9 mouse cellular contexts compared by ENCODE assay signal in the genomic region with DNA sequence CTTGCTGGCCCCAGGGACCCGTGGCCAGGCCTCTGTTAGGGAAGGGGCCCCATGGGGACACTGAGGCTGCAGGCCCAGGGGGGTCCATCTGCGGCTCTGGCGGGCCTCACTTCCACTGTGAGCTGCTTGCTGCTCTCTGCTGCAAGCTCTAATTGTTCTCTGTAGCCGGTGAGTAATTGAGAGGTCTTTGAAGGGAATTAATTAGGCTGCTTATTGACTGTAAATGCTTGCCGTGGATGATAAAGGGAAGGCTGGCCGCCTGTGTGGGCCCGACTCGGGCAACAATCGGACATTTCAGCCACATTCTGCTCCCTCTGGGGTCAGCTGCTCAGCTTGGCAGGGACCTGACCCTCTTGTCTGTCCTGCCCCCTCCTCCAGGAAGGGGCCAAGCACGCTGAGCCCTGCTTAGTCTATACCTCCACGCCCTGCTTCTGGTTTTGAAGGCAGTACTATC. TPM values are rescaled to one million over a fixed set of nuclear protein-coding genes. Genes with fewer than 3 reads are reported as not detected.
DNase-seq lines count a peak whose midpoint lies in the region; ATAC-seq and TF ChIP-seq lines count a peak whose summit lies in the region.
"Had no signal": no experiment of that assay in that cellular context is flagged by ENCODE, and none has a peak within 500 bp of the region (broad histone marks: within the 10 kb centered on the region; RNA-seq: fewer than 3 reads in every experiment).

No protein-coding gene starts in this region.

- no peaks in the 10 kb centered on the region for H3K36me3 ChIP-seq in heart, embryonic 14.5 days (ENCODE audit: control insufficient read depth, insufficient read depth, low read length)
- H3K36me3 ChIP-seq in embryonic facial prominence, embryonic 10.5 days (replicated peaks): no peaks in the 10 kb centered on the region
- no peaks in the 10 kb centered on the region for H3K36me3 ChIP-seq in hindbrain, embryonic 16.5 days (ENCODE audit: control insufficient read depth, insufficient read depth, low read length)
- no peaks in the 10 kb centered on the region for H3K36me3 ChIP-seq in midbrain, postnatal 0 days (ENCODE audit: insufficient read depth, low read length)

- no peak for DNase-seq in heart, postnatal 14 days
- DNase-seq in embryonic facial prominence, embryonic 10.5 days (ENCODE audit: low spot score): no peak
- DNase-seq in midbrain, postnatal 0 days (ENCODE audit: low spot score): no peak
- DNase-seq in ovary, adult 18-20 months (ENCODE audit: low spot score): no peak
- no peak for DNase-seq in adrenal gland, adult (ENCODE audit: inconsistent age in 2 of 2, low spot score in 1 of 2)
- DNase-seq in gastrocnemius, postnatal 36 days: no peak

- H3K27me3 ChIP-seq in heart, embryonic 14.5 days (ENCODE audit: control insufficient read depth, insufficient read depth, low read length): 0 out of 2 replicates have a peak, but pooled peaks cover 21% of the 10 kb centered on the region
- H3K27me3 ChIP-seq in embryonic facial prominence, embryonic 10.5 days (replicated peaks; ENCODE audit: low read depth, poor library complexity, severe bottlenecking): peaks cover 89% of the 10 kb centered on the region
- H3K27me3 ChIP-seq in hindbrain, embryonic 16.5 days (replicated peaks; ENCODE audit: control insufficient read depth, insufficient read depth, low read length): peaks cover 4% of the 10 kb centered on the region
- H3K27me3 ChIP-seq in midbrain, postnatal 0 days (ENCODE audit: insufficient read depth, low read length): no peaks in the 10 kb centered on the region; the same call in 1 of the 2 replicates

- peaks cover 22 to 29% of the 10 kb centered on the region in 2 experiments for H3K4me1 ChIP-seq in heart, embryonic 14.5 days (ENCODE audit: control insufficient read depth in 2 of 2, insufficient read depth in 2 of 2, low read length in 2 of 2)
- H3K4me1 ChIP-seq in embryonic facial prominence, embryonic 10.5 days: peaks cover 41% of the 10 kb centered on the region
- H3K4me1 ChIP-seq in hindbrain, embryonic 16.5 days (ENCODE audit: control insufficient read depth, insufficient read depth, low read depth, low read length): peaks cover 26% of the 10 kb centered on the region
- peaks cover 19% of the 10 kb centered on the region for H3K4me1 ChIP-seq in midbrain, postnatal 0 days (ENCODE audit: insufficient read depth, low read length)

- TF ChIP-seq CTCF in midbrain, postnatal 0 days (IDR thresholded peaks at IDR 0.05): no peak

- no peak for ATAC-seq in heart, embryonic 14.5 days (ENCODE audit: insufficient number of reproducible peaks, insufficient read depth, low FRiP score, low read depth)
- peak; percentile 46 for ATAC-seq in hindbrain, embryonic 16.5 days
- no peak for ATAC-seq in midbrain, postnatal 0 days (ENCODE audit: low FRiP score)

- intact Hi-C loops in heart, postnatal 14 days (cut with DNase I): no loop called here
- intact Hi-C loops in gastrocnemius, postnatal 36 days (cut with DNase I): no loop called here

- peak overlapping the region; percentile 65; the same call in 1 of the 2 replicates for H3K9ac ChIP-seq in heart, embryonic 14.5 days (ENCODE audit: low read length)
- peak overlapping the region; percentile 40; the same call in 1 of the 2 replicates for H3K9ac ChIP-seq in hindbrain, embryonic 16.5 days (ENCODE audit: low read depth, low read length)
- no peak overlapping the region for H3K9ac ChIP-seq in midbrain, postnatal 0 days (replicated peaks; ENCODE audit: low read length, poor library complexity, severe bottlenecking)

- H3K4me2 ChIP-seq in heart, embryonic 14.5 days (ENCODE audit: low read length): peak overlapping the region; percentile 64
- no peak overlapping the region for H3K4me2 ChIP-seq in hindbrain, embryonic 16.5 days (ENCODE audit: low read length)
- 0 out of 2 replicates have a peak overlapping the region, but pooled peaks have one; percentile 37 for H3K4me2 ChIP-seq in midbrain, postnatal 0 days (ENCODE audit: low read depth, low read length, poor library complexity, severe bottlenecking)

- H3K9me3 ChIP-seq in heart, embryonic 14.5 days (ENCODE audit: control insufficient read depth, low read length): no peaks in the 10 kb centered on the region
- no peaks in the 10 kb centered on the region for H3K9me3 ChIP-seq in embryonic facial prominence, embryonic 10.5 days
- no peaks in the 10 kb centered on the region for H3K9me3 ChIP-seq in hindbrain, embryonic 16.5 days (ENCODE audit: control insufficient read depth, low read length)
- H3K9me3 ChIP-seq in midbrain, postnatal 0 days (ENCODE audit: low read length): no peaks in the 10 kb centered on the region

- WGBS in heart, embryonic 14.5 days: 29% methylated on average over 11 of the region's 11 CpGs
- 2% methylated on average over 11 of the region's 11 CpGs for WGBS in embryonic facial prominence, embryonic 10.5 days
- WGBS in hindbrain, embryonic 16.5 days: 3% methylated on average over 11 of the region's 11 CpGs
- 10% methylated on average over 11 of the region's 11 CpGs for WGBS in midbrain, postnatal 0 days

- 0 out of 4 replicates have a peak overlapping the region, but pooled peaks of 1 of the 2 experiments have one; percentile 14 for H3K27ac ChIP-seq in heart, embryonic 14.5 days (replicated peaks in 1 of 2; ENCODE audit: control insufficient read depth in 1 of 2, insufficient read depth in 1 of 2, low read depth in 2 of 2, low read length in 2 of 2)
- H3K27ac ChIP-seq in embryonic facial prominence, embryonic 10.5 days (replicated peaks): peak overlapping the region; percentile 65
- H3K27ac ChIP-seq in hindbrain, embryonic 16.5 days (ENCODE audit: low read depth, low read length): 0 out of 2 replicates have a peak overlapping the region, but pooled peaks have one; percentile 51
- H3K27ac ChIP-seq in midbrain, postnatal 0 days (ENCODE audit: low read depth, low read length): no peak overlapping the region

- no peak overlapping the region for H3K4me3 ChIP-seq in heart, embryonic 14.5 days (ENCODE audit: control insufficient read depth in 1 of 2, insufficient read depth in 1 of 2, low read depth in 1 of 2, low read length in 2 of 2)
- peak overlapping the region; percentile 49 for H3K4me3 ChIP-seq in embryonic facial prominence, embryonic 10.5 days
- H3K4me3 ChIP-seq in hindbrain, embryonic 16.5 days (ENCODE audit: low read length): no peak overlapping the region
- H3K4me3 ChIP-seq in midbrain, postnatal 0 days (ENCODE audit: low read depth, low read length): no peak overlapping the region

RNA-seq across cellular contexts. Expression of gene Tha1, which starts 16.6 kb away (rescaled TPM):
- 4.9 and 5.6 TPM in 2 replicates for polyA plus RNA-seq in heart, embryonic 14.5 days (2014; fragmentation: Nextera tagmentation; extraction: Ambion mirVana)
- 1 to 10 TPM; 6.3 to 6.8 TPM for total RNA-seq in heart, postnatal 14 days (2021)
- 2.5 and 3.1 TPM in 2 replicates for polyA plus RNA-seq in embryonic facial prominence, embryonic 10.5 days (2016; fragmentation: Nextera tagmentation; extraction: Ambion mirVana)
- polyA plus RNA-seq in hindbrain, embryonic 16.5 days (2015; fragmentation: Nextera tagmentation; extraction: Ambion mirVana): 4.5 and 5.5 TPM in 2 replicates
- total RNA-seq in midbrain, postnatal 0 days (2014; rRNA removed): 3.8 and 4.2 TPM in 2 replicates
- polyA plus RNA-seq in midbrain, postnatal 0 days (2015; fragmentation: Nextera tagmentation; extraction: Ambion mirVana): 3.0 and 3.5 TPM in 2 replicates
- total RNA-seq in gastrocnemius, postnatal 36 days (2021): 1 to 10 TPM; 4.3 to 5.2 TPM

RNA-seq across cellular contexts. Expression of gene Tmem235, which starts 29.4 kb away (rescaled TPM):
- not detected in 2 replicates for polyA plus RNA-seq in heart, embryonic 14.5 days (2014; fragmentation: Nextera tagmentation; extraction: Ambion mirVana)
- total RNA-seq in heart, postnatal 14 days (2021): not detected
- 0.10 TPM in 1 of 2 replicates, not detected in the other for polyA plus RNA-seq in embryonic facial prominence, embryonic 10.5 days (2016; fragmentation: Nextera tagmentation; extraction: Ambion mirVana)
- 0.08 TPM in 1 of 2 replicates, not detected in the other for polyA plus RNA-seq in hindbrain, embryonic 16.5 days (2015; fragmentation: Nextera tagmentation; extraction: Ambion mirVana)
- total RNA-seq in midbrain, postnatal 0 days (2014; rRNA removed): 0.16 TPM in 1 of 2 replicates, not detected in the other
- polyA plus RNA-seq in midbrain, postnatal 0 days (2015; fragmentation: Nextera tagmentation; extraction: Ambion mirVana): not detected in 2 replicates
- total RNA-seq in gastrocnemius, postnatal 36 days (2021): not detected
- total RNA-seq: adrenal gland, postnatal 4 days had no signal

RNA-seq across cellular contexts. Expression of gene Birc5, which starts 40.9 kb away (rescaled TPM):
- 227 and 240 TPM in 2 replicates for polyA plus RNA-seq in heart, embryonic 14.5 days (2014; fragmentation: Nextera tagmentation; extraction: Ambion mirVana)
- total RNA-seq in heart, postnatal 14 days (2021): 1 to 10 TPM; 3.8 to 9.8 TPM
- 405 and 416 TPM in 2 replicates for polyA plus RNA-seq in embryonic facial prominence, embryonic 10.5 days (2016; fragmentation: Nextera tagmentation; extraction: Ambion mirVana)
- 37.9 and 42.9 TPM in 2 replicates for polyA plus RNA-seq in hindbrain, embryonic 16.5 days (2015; fragmentation: Nextera tagmentation; extraction: Ambion mirVana)
- total RNA-seq in midbrain, postnatal 0 days (2014; rRNA removed): 3.2 and 6.0 TPM in 2 replicates
- polyA plus RNA-seq in midbrain, postnatal 0 days (2015; fragmentation: Nextera tagmentation; extraction: Ambion mirVana): 13.1 and 13.2 TPM in 2 replicates
- under 1 TPM; 0.74 to 0.84 TPM for total RNA-seq in gastrocnemius, postnatal 36 days (2021)
